Comparison of ENCODE assay signal across 8 mouse cellular contexts in the genomic region with DNA sequence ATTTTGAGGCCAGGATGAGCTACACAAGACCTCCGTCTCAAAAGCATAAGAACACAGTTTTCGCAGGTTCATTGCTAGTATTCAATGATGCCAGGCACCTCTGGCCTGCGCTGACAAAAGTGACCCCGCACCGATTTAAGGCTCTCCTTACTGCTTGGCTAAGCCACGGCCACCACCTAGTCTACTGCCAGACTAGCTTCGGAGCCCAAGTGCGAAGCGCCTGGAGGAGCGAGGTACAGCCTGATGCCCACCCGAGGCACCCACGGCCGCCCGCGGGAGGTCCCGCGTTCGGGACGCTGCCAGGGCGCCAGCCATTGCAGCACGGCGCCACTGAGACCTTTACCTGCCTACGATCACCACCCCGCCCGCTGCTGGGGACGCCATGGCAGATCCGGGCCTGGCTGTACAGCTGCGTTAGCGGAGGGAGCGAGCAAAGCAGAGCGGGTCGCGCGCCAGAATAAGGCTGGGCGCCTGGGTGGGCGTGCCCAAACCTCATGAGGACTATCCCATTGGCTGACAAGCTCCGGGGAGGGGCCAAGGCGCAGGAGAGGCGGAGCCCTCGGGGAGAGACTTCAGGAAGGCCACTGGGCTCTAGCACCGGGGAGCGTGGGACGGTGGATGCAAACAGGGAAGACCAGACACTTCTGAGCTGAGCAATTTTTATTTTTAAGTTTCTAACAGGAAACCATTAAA. TPM values are rescaled to one million over a fixed set of nuclear protein-coding genes. Genes with fewer than 3 reads are reported as not detected.
A peak's percentile ranks its signal among the peaks of the same experiment; 100 is the strongest.
DNase-seq lines count a peak whose midpoint lies in the region; ATAC-seq and TF ChIP-seq lines count a peak whose summit lies in the region.

Cryl1 (minus strand) TSS at position 465 of the 693 bp plus-strand sequence.

- no peaks in the 10 kb centered on the region for H3K36me3 ChIP-seq in hindbrain, embryonic 13.5 days

- H3K27me3 ChIP-seq in Patski = peaks cover 5% of the 10 kb centered on the region
- H3K27me3 ChIP-seq in hindbrain, embryonic 13.5 days = peaks cover 12% of the 10 kb centered on the region

- POLR2A ChIA-PET in Patski (lab: Charles Lee) = interaction anchor here (0.6 to 1.6 kb wide), 4 partner anchors 11 to 32 kb away, joined by 3 to 9 read pairs (median 4); no protein-coding TSS in a partner anchor

- H3K9ac ChIP-seq in hindbrain, embryonic 13.5 days = peak within 1 kb of the TSS; percentile 80

- DNase-seq in Patski (ENCODE audit: low read depth, low spot score) = peak; percentile 47
- DNase-seq in cerebellum, postnatal 14 days = peak; percentile 94 to 95
- peak; percentile 88 to 92 for DNase-seq in frontal cortex, postnatal 14 days (ENCODE audit: low spot score in 2 of 2)
- peak; percentile 85 to 86 for DNase-seq in layer of hippocampus, postnatal 25 days (ENCODE audit: extremely low spot score in 1 of 2, low spot score in 1 of 2)
- peak; percentile 97 for DNase-seq in lung, postnatal 25 days (ENCODE audit: low spot score)
- peak; percentile 96 for DNase-seq in retina, embryonic 14.5 days (ENCODE audit: low spot score)
- DNase-seq in thymus, postnatal 4 days = peak; percentile 98

- H3K4me3 ChIP-seq in hindbrain, embryonic 13.5 days = peak within 1 kb of the TSS; percentile 61

- CTCF ChIA-PET in Patski (lab: Charles Lee) = interaction anchor here (1.7 kb wide), 1 partner anchor 13 kb away, joined by 3 read pairs; no protein-coding TSS in a partner anchor

- no peaks in the 10 kb centered on the region for H3K9me3 ChIP-seq in hindbrain, embryonic 13.5 days

- no peak for TF ChIP-seq CTCF in Patski (IDR thresholded peaks at IDR 0.05)

- WGBS in hindbrain, embryonic 13.5 days = 2% methylated on average over 43 of the region's 43 CpGs

- H3K4me2 ChIP-seq in hindbrain, embryonic 13.5 days = peak within 1 kb of the TSS; percentile 71

- in situ Hi-C loops in Patski (cut with MboI; ENCODE audit: low pct_unique_long_range_greater_than_20kb) = loop anchor here (25.0 kb wide), 1 partner anchor 1714 kb away; no protein-coding TSS in a partner anchor

- peaks cover 5% of the 10 kb centered on the region for H3K4me1 ChIP-seq in hindbrain, embryonic 13.5 days (replicated peaks)

- peak; percentile 96 for ATAC-seq in Patski
- peak; percentile 100 for ATAC-seq in hindbrain, embryonic 13.5 days (ENCODE audit: low FRiP score)

- H3K27ac ChIP-seq in hindbrain, embryonic 13.5 days = 0 out of 2 replicates have a peak within 1 kb of the TSS, but pooled peaks have one; percentile 40

RNA-seq across cellular contexts. Expression of gene Cryl1, which starts in this region (rescaled TPM):
- 5.9 TPM for polyA plus RNA-seq in Patski (2021)
- polyA plus RNA-seq in hindbrain, embryonic 13.5 days (2015; fragmentation: Nextera tagmentation; extraction: Ambion mirVana) = 9.2 and 10.8 TPM in 2 replicates
- total RNA-seq in layer of hippocampus, postnatal 25 days (2021) = 10 to 100 TPM; 18.1 to 21.4 TPM

Comparison
In these comparisons a context has a peak if more than half of its experiments do, and no peak if none do; other contexts are left out.
1. Peak in every context shown above with its lines: DNase-seq, ATAC-seq, H3K4me3 ChIP-seq and H3K27ac ChIP-seq.
2. DNase-seq: peak in every context shown above with its lines; median percentile 98 in thymus, postnatal 4 days; 97 in lung, postnatal 25 days; 96 in retina, embryonic 14.5 days; 94 in cerebellum, postnatal 14 days; 90 in frontal cortex, postnatal 14 days; 86 in layer of hippocampus, postnatal 25 days; 47 in Patski.